Mouse (Mus musculus) cerebellum, postnatal 4 days (tissue): ENCODE measurements around the gene Ywhag.

ENCODE experiments used
- DNase-seq, 2 experiments: peaks; one replicate each; pipeline ENCODE4 v3.0.0; 2022; ENCODE audit warnings: low spot score in 2 of 2, mixed read lengths in 1 of 2

The Ywhag gene

DNA sequence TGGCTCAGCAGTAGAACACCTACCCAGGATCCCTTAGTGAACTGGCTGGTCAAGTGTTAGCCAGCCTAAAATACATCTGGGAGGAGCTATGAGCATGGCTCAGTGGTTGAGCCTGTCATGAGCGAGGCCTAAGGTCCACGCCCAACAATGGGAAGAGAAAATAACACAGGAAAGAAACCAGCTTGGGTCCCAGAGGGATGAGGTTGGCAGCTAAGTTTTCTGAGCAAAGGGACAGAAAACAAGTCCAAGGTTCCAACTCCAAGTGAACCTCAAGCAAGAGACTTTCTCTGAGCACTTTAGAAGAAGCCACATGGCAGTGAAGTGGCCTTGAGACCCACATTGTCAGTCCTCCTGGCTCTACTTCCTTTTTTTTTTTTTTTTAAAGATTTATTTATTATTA is 17.2 kb upstream of the Ywhag start:
- no peak for DNase-seq

- DNase-seq, result no peak
These were observed 16.4 kb upstream of the Ywhag start for GRCm38 (mm10) chr5:135950710-135951412.

DNA sequence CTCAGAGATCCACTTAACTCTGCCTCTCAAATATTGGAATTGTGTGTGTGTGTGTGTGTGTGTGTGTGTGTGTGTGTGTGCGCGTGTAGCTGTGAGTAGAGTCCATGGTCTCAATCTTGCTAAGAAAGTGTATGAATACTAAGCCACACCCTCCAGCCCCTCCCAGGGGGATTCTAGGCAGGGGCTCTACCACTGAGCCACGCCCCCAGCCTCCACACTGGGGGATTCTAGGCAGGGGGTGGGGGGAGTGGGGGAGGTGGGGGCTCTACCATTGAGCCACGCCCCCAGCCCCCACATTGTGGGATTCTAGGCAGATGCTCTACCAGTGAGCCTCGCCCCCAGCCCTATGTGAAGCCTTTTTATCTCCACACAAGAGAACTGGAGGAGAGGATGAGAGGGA is 12.2 kb upstream of the Ywhag start:
- DNase-seq, result no peak

GRCm38 (mm10) chr5:135945916-135946408 is 11.5 kb upstream of the Ywhag start:
- no peak for DNase-seq

- no peak for DNase-seq
These were observed 8.3 kb upstream of the Ywhag start for GRCm38 (mm10) chr5:135942710-135943109.

- no peak for DNase-seq
These were observed 6.2 kb upstream of the Ywhag start for GRCm38 (mm10) chr5:135940587-135940986.

DNA sequence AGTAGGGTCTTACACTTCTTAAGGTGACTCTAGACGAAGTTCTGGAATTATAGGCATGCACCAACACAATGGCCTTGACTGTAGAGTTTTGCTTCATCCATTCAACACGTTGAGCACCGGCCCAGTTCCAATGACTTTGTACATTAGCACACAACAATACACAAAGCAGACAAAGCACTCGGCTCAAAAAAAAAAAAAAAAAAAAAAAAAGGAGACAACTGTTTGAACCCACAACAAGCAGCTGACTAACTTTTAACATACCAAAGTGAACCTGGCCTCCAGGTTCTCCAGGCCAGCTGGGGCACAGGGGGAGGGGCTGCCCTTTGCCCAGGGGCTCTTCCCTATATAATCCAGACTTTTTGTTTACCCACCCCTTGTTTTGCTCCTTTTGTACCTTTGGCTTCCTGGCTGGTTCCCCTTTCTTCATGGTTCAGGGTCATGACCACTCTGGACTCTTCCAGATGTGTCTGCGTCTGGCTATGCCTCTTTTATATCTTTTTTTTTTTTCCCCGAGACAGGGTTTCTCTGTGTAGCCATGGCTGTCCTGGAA is 1.3 kb upstream of the Ywhag start:
- DNase-seq, result no peak

- no peak for DNase-seq
These were observed 734 bp upstream of the Ywhag start for GRCm38 (mm10) chr5:135935176-135935523.

DNA sequence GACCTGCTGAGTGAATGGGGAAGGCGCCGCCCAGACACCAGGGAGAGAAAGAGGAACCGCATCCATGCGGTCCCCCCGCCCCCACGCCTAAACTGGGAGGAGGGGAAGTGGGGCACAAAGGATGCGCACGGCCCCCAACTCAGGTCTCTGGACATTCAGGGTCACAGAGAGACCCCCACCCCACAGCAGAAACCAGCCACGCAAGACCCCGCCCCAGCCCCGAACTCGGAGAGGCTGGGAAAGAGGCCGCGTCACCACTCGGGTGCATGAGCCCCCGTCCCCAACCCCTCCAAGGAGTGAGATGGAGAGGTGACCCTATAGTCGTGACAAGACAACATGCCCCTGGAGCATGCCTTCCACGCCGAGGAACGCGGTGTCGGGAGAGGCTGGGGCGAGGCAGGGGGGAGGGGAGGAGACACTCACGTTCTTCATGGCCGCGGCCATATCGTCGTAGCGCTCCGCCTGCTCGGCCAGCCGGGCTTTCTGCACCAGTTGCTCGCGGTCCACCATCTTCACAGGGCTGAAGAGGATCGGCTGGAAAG is 445 bp downstream of the Ywhag start:
- DNase-seq, result peak; percentile 48 to 72

DNA sequence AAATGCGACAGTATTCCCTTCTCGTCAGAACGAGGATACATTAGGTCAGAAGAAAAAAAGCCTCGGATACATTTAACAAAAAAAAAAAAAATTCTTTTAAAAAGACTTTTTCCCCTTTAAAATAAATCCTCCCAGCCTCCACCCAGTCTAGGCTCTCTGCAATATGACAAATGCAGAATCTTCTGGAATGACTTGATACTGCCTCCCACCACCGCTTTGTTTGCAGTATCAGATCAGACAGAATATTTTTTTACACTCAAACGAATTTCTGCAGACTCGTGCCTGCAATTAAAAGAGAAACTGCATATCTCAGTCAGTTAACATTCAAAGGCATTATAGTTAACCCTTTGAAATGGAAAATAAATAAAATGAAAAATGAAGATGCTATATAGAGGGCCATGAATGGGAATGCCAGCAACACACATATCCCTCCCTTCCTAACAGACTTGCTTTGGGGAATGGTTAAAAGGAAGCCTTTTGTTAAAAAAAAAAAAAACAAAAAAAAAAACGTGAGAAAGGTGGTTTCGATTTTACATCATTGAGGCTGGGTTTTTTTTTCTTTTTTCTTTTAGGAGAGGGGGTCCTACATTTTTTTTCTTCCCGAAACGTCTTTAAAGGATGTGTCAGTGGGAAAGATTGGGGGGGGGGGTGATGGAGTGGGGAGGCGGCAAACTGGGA is 1.1 kb downstream of the Ywhag start:
- no peak for DNase-seq

DNA sequence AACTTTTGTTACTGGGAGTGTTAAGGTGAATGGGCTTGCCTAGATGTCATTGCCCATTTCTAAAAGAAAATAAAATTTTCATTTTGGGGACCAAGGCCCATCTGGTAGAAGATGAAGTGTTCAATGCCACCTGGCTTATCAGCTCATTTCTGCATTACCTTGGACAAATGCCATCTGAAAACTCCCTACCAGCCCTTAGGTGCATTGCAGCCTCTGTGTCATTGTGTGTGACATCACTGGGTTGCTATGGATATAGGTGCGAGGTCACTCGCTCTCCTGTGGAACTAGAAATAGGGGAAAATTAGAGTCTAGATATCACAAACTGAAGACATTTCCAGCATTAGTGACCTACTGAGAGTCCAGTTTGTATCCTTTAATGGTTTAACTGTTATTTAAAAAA is 2.1 kb downstream of the Ywhag start:
- no peak for DNase-seq

DNA sequence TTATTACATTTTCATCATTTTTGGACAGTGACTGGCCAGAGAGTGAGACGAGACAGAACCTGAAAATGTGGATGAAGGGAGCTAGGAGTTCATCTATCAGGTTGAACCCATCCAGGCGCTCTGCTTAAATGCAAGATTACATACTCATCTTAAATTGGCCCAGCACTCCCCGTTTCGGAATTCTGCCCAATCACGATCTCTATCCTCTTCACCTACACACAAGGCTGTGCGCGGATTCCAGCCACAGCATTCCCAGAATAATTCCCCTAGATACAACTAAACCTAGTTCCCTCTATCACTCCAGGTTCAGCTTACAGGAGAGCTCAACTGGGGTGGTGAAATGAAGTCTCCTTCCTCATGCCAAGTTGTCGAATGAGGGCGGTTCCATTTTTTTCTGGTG is 2.9 kb downstream of the Ywhag start:
- no peak for DNase-seq

- no peak for DNase-seq
These were observed 4.6 kb downstream of the Ywhag start for GRCm38 (mm10) chr5:135929685-135930424.

- no peak for DNase-seq
These were observed 10.5 kb downstream of the Ywhag start for GRCm38 (mm10) chr5:135923901-135924300.

GRCm38 (mm10) chr5:135919902-135920301 is 14.5 kb downstream of the Ywhag start:
- no peak for DNase-seq

DNA sequence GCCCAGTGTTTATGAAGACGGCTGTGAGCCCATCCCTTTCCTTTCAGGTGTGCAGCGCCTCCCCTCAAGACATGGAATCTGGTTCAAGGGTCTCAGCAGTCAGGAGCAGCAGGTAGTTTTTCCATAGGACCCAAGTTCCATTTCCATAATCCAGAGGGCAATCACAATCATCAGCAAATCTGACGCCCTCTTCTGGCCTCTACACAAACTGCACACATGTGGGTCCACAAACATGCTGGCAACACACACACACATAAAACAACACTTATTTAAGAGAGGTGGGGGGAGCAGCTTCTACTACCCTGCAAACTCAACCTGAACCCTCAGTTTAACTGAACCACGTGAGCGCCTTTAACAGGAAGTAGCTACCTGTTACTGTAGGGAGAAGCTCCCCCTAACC is 15.8 kb downstream of the Ywhag start:
- no peak for DNase-seq

- no peak for DNase-seq
These were observed 16.4 kb downstream of the Ywhag start for GRCm38 (mm10) chr5:135918059-135918437.

DNA sequence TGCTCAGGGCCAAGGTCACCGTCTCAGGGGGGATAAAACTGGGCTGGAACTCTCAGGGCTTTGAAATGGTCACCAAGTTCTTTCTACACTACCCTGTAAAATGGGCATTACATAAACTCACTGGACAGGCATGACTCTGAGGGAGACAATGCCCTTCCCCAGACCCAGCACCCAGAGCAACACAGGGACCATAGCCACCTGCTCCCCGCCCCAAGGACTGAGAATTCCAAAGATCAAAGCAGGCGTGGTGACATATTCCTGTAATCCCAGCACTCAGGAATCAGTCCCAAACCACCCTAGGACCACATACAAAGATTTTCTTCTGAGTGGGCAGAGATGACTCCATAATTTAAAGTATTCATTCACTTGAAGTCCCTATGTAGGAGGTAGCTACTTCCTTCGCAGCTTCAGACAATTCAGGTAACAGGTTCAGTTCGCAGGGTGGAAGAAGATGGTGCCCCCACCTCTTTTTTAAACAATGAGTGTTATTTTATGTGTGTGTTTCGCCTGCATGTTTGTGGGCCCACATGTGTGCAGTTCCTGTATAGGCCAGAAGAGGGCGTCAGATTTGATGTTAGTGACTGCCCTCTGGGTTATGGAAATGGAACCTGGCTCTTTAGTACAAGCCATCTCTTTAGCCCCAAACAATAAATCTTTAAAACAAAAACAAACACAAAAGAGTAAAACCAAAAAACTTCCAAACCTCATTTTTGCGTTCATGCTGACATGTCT is 16.9 kb downstream of the Ywhag start:
- DNase-seq, result no peak

DNA sequence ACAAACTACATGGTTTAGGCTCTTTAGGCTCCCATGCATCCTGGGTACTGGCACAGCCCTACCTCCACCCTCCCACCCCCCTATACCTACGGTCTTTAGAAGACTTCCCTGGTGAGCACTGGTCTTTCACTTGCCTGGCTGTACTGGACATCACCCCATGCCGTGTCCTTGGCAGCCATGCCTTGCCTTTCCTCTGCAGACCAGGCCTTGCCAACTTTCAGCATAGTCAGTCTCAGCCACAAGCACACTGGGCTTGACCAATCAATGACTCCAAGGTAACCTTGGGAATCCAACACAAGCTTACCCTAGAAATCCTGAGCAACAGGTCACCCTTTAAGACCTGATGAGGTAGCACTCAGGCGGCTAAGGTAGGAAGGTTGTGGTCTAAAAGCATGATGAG is 17.8 kb downstream of the Ywhag start:
- DNase-seq, result no peak

DNA sequence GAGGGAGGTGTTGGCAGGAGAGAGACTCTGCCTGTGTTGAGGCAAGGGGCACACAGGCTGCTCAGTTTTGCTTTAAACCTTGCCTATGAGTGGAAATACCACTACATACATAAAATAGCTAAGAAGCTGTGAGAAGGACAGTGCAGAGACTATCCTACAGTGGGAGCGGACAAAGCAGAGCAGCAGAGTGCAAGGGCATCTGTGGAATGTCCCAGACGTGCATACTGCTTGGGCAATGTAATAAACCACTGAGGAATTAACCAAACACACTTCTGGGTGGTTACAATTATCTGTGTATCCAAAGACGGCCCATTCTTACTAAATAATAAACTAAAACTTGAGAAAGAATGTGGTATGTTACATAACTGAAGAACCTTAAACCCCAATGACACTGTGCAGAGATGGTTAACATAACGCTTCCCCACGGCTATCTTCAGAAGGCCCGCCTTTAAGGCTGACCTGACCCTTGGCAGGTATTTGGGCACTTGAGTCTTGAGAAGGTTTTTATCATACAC is 18.3 kb downstream of the Ywhag start:
- DNase-seq, result no peak

- DNase-seq, result no peak
These were observed 20.3 kb downstream of the Ywhag start for GRCm38 (mm10) chr5:135914156-135914555.
